Comparison of ENCODE assay signal across 8 mouse cellular contexts in genomic region chr14:72602521-72603193, GRCm38 (mm10).
A peak's percentile ranks its signal among the peaks of the same experiment; 100 is the strongest.
DNase-seq lines count a peak whose midpoint lies in the region; ATAC-seq lines count a peak whose summit lies in the region.

No protein-coding gene starts in this region.

- no peaks in the 10 kb centered on the region for H3K9me3 ChIP-seq in embryonic facial prominence, embryonic 13.5 days
- no peaks in the 10 kb centered on the region for H3K9me3 ChIP-seq in limb, embryonic 10.5 days (replicated peaks)
- H3K9me3 ChIP-seq in midbrain, embryonic 12.5 days: no peaks in the 10 kb centered on the region

- H3K27me3 ChIP-seq in embryonic facial prominence, embryonic 13.5 days: no peaks in the 10 kb centered on the region
- H3K27me3 ChIP-seq in limb, embryonic 10.5 days (ENCODE audit: low read depth, poor library complexity, severe bottlenecking): no peaks in the 10 kb centered on the region
- no peaks in the 10 kb centered on the region for H3K27me3 ChIP-seq in midbrain, embryonic 12.5 days

- 2% methylated on average over 20 of the region's 20 CpGs for WGBS in embryonic facial prominence, embryonic 13.5 days
- 6% methylated on average over 20 of the region's 20 CpGs for WGBS in limb, embryonic 10.5 days
- 3% methylated on average over 20 of the region's 20 CpGs for WGBS in midbrain, embryonic 12.5 days

- DNase-seq in 3134 (ENCODE audit: extremely low read depth, insufficient read length, low spot score): peak; percentile 66
- DNase-seq in adrenal gland, postnatal 4 days (ENCODE audit: low spot score in 2 of 2): peak; percentile 61 to 72
- peak; percentile 94 to 95 for DNase-seq in heart, adult 18-20 months
- peak; percentile 92 for DNase-seq in kidney, adult 18-20 months
- peak; percentile 93 for DNase-seq in limb, embryonic 10.5 days (ENCODE audit: low spot score)
- DNase-seq in skeletal muscle tissue, adult 2 months (ENCODE audit: low read depth, low spot score): peak; percentile 90

- peak; percentile 81; the same call in 1 of the 2 replicates for ATAC-seq in embryonic facial prominence, embryonic 13.5 days (ENCODE audit: insufficient number of reproducible peaks, insufficient read depth, low FRiP score, low TSS enrichment, low read depth)
- peak; percentile 97 for ATAC-seq in midbrain, embryonic 12.5 days (ENCODE audit: low FRiP score, low read depth)

- peak overlapping the region; percentile 80 for H3K4me2 ChIP-seq in embryonic facial prominence, embryonic 13.5 days
- H3K4me2 ChIP-seq in midbrain, embryonic 12.5 days (replicated peaks): peak overlapping the region; percentile 78

- peak overlapping the region; percentile 53 for H3K4me3 ChIP-seq in embryonic facial prominence, embryonic 13.5 days
- peak overlapping the region; percentile 60 for H3K4me3 ChIP-seq in limb, embryonic 10.5 days
- peak overlapping the region; percentile 55 for H3K4me3 ChIP-seq in midbrain, embryonic 12.5 days

- H3K4me1 ChIP-seq in embryonic facial prominence, embryonic 13.5 days: peaks cover 14% of the 10 kb centered on the region
- H3K4me1 ChIP-seq in limb, embryonic 10.5 days: peaks cover 22% of the 10 kb centered on the region
- peaks cover 17% of the 10 kb centered on the region for H3K4me1 ChIP-seq in midbrain, embryonic 12.5 days

- peaks cover 4% of the 10 kb centered on the region for H3K36me3 ChIP-seq in embryonic facial prominence, embryonic 13.5 days
- peaks cover 10% of the 10 kb centered on the region for H3K36me3 ChIP-seq in limb, embryonic 10.5 days
- no peaks in the 10 kb centered on the region; the same call in 1 of the 2 replicates for H3K36me3 ChIP-seq in midbrain, embryonic 12.5 days

- peak overlapping the region; percentile 72 for H3K9ac ChIP-seq in embryonic facial prominence, embryonic 13.5 days
- peak overlapping the region; percentile 73 for H3K9ac ChIP-seq in midbrain, embryonic 12.5 days (replicated peaks)

- peak overlapping the region; percentile 78 for H3K27ac ChIP-seq in embryonic facial prominence, embryonic 13.5 days
- peak overlapping the region; percentile 89 for H3K27ac ChIP-seq in limb, embryonic 10.5 days
- peak overlapping the region; percentile 80 for H3K27ac ChIP-seq in midbrain, embryonic 12.5 days (replicated peaks)

Comparison
In these comparisons a context has a peak if more than half of its experiments do, and no peak if none do; other contexts are left out.
1. Peak in every context shown above with its lines: DNase-seq, ATAC-seq, H3K4me3 ChIP-seq and H3K27ac ChIP-seq.